Mouse (Mus musculus): Measurements from ENCODE around the gene Kcnk10. TPM values are rescaled to one million over a fixed set of nuclear protein-coding genes. Genes with fewer than 3 reads are reported as not detected.

Gene Kcnk10
- total and polyA plus RNA-seq, 3 experiments: 2.4 to 7.5 (median 3.8) TPM

GRCm38 (mm10) chr12:98548141-98548540, 30.0 kb downstream of the Kcnk10 start:
- peaks cover 0 to 5% of the 10 kb centered on the region in 2 experiments; a peak in 1 of 4 replicates for H3K4me1 ChIP-seq (ENCODE audit: control insufficient read depth in 1 of 2, insufficient read depth in 2 of 2)
- H3K4me3 ChIP-seq (replicated peaks in 1 of 3; ENCODE audit: low read depth in 2 of 3, low read length in 2 of 3, poor library complexity in 1 of 3): no peak overlapping the region
- H3K27ac ChIP-seq (ENCODE audit: insufficient read depth, low read depth): no peak overlapping the region
- peaks cover 0 to 4% of the 10 kb centered on the region in 2 experiments for H3K36me3 ChIP-seq (replicated peaks in 1 of 2; ENCODE audit: control insufficient read depth in 1 of 2, insufficient read depth in 1 of 2, low read length in 1 of 2)
- in situ Hi-C loops (cut with MboI; ENCODE audit: low pct_ligation_motif_present, low pct_unique_long_range_greater_than_20kb, low sequenced_read_pairs): no loop called here
- H3K4me2 ChIP-seq (ENCODE audit: insufficient read depth, low read depth, poor library complexity, severe bottlenecking): no peak overlapping the region
- DNase-seq (ENCODE audit: extremely low read depth): no peak
- H3K79me2 ChIP-seq (replicated peaks; ENCODE audit: control insufficient read depth, extremely low read depth, insufficient read depth, poor library complexity, severe bottlenecking): no peaks in the 10 kb centered on the region
- no peak overlapping the region for H3K9ac ChIP-seq (ENCODE audit: insufficient read depth, low read depth)
- TF ChIP-seq ZKSCAN1 (IDR thresholded peaks at IDR 0.05; ENCODE audit: borderline replicate concordance, low read depth, low read length): no peak
- no peak for TF ChIP-seq RCOR1 (conservative IDR thresholded peaks at IDR 0.05; ENCODE audit: low read depth, low read length)
- no peak for TF ChIP-seq ZNF384 (IDR thresholded peaks at IDR 0.05; ENCODE audit: low read depth, low read length)
- TF ChIP-seq MAX (IDR thresholded peaks at IDR 0.05; ENCODE audit: low read length): no peak
- TF ChIP-seq CHD2 (IDR thresholded peaks at IDR 0.05; ENCODE audit: low read length): no peak
- no peak for TF ChIP-seq MYC (IDR thresholded peaks at IDR 0.05; ENCODE audit: low read depth, low read length)
- no peak for TF ChIP-seq POLR2A (IDR thresholded peaks at IDR 0.05; ENCODE audit: low read depth, low read length)
- no peak for TF ChIP-seq E2F4 (IDR thresholded peaks at IDR 0.05; ENCODE audit: insufficient replicate concordance, low read depth, low read length)
- no peak for TF ChIP-seq USF2 (conservative IDR thresholded peaks at IDR 0.05; ENCODE audit: low read depth, low read length)
- no peak for TF ChIP-seq SIN3A (IDR thresholded peaks at IDR 0.05; ENCODE audit: low read length)
- no peak for TF ChIP-seq POLR2AphosphoS2 (IDR thresholded peaks at IDR 0.05; ENCODE audit: low read depth, low read length)
- no peak for TF ChIP-seq PAX5 (IDR thresholded peaks at IDR 0.05; ENCODE audit: low read length)
- TF ChIP-seq CHD1 (IDR thresholded peaks at IDR 0.05; ENCODE audit: low read depth, low read length): no peak
- no peak for TF ChIP-seq NELFE (IDR thresholded peaks at IDR 0.05; ENCODE audit: low read depth, low read length)
- TF ChIP-seq GABPA (IDR thresholded peaks at IDR 0.05; ENCODE audit: insufficient replicate concordance, low read depth, low read length): no peak
- no peaks in the 10 kb centered on the region for H3K27me3 ChIP-seq (replicated peaks)
- dilution Hi-C loops (cut with MboI; ENCODE audit: extremely low pct_ligation_motif_present, extremely low pct_unique_long_range_greater_than_20kb, low sequenced_read_pairs): no loop called here
- no peaks in the 10 kb centered on the region for H3K9me3 ChIP-seq (replicated peaks; ENCODE audit: low read length)

- dilution Hi-C loops (cut with MboI; ENCODE audit: extremely low pct_ligation_motif_present, extremely low pct_unique_long_range_greater_than_20kb, low sequenced_read_pairs): no loop called here
- TF ChIP-seq JUND (conservative IDR thresholded peaks at IDR 0.05; ENCODE audit: low read depth, low read length) (no peak), KAT2A (IDR thresholded peaks at IDR 0.05; ENCODE audit: insufficient replicate concordance, low read length) (no peak), MYC (IDR thresholded peaks at IDR 0.05; ENCODE audit: low read depth, low read length) (no peak), MAZ (IDR thresholded peaks at IDR 0.05; ENCODE audit: low read depth, low read length) (no peak), TBP (conservative IDR thresholded peaks at IDR 0.05; ENCODE audit: low read depth, low read length) (no peak), MXI1 (IDR thresholded peaks at IDR 0.05; ENCODE audit: low read depth, low read length) (no peak), JUN (IDR thresholded peaks at IDR 0.05; ENCODE audit: insufficient read depth, low read depth, low read length) (no peak), NELFE (IDR thresholded peaks at IDR 0.05; ENCODE audit: low read depth, low read length) (no peak), SIN3A (IDR thresholded peaks at IDR 0.05; ENCODE audit: low read length) (no peak), EP300 (IDR thresholded peaks at IDR 0.05; ENCODE audit: low read length) (no peak), ZKSCAN1 (IDR thresholded peaks at IDR 0.05; ENCODE audit: borderline replicate concordance, low read depth, low read length) (no peak), MAFK (IDR thresholded peaks at IDR 0.05; ENCODE audit: insufficient replicate concordance, low read length) (no peak), CHD1 (IDR thresholded peaks at IDR 0.05; ENCODE audit: low read depth, low read length) (no peak), POLR2AphosphoS2 (IDR thresholded peaks at IDR 0.05; ENCODE audit: low read depth, low read length) (no peak), RAD21 (IDR thresholded peaks at IDR 0.05; ENCODE audit: low read depth, low read length) (no peak)
- DNase-seq (ENCODE audit: extremely low read depth): no peak
- in situ Hi-C loops (cut with MboI; ENCODE audit: low pct_ligation_motif_present, low pct_unique_long_range_greater_than_20kb, low sequenced_read_pairs): no loop called here
- H3K4me1 ChIP-seq (ENCODE audit: control insufficient read depth in 1 of 2, insufficient read depth in 2 of 2): peaks cover 0 to 5% of the 10 kb centered on the region in 2 experiments; a peak in 1 of 4 replicates
- H3K9me3 ChIP-seq (replicated peaks; ENCODE audit: low read length): no peaks in the 10 kb centered on the region
- no peaks in the 10 kb centered on the region for H3K79me2 ChIP-seq (replicated peaks; ENCODE audit: control insufficient read depth, extremely low read depth, insufficient read depth, poor library complexity, severe bottlenecking)
- no peak overlapping the region for H3K9ac ChIP-seq (ENCODE audit: insufficient read depth, low read depth)
- H3K4me2 ChIP-seq (ENCODE audit: insufficient read depth, low read depth, poor library complexity, severe bottlenecking): no peak overlapping the region
- H3K27ac ChIP-seq (ENCODE audit: insufficient read depth, low read depth): no peak overlapping the region
- H3K4me3 ChIP-seq (replicated peaks in 1 of 3; ENCODE audit: low read depth in 2 of 3, low read length in 2 of 3, poor library complexity in 1 of 3): no peak overlapping the region
- H3K27me3 ChIP-seq (replicated peaks): no peaks in the 10 kb centered on the region
- peaks cover 0 to 2% of the 10 kb centered on the region in 2 experiments for H3K36me3 ChIP-seq (replicated peaks in 1 of 2; ENCODE audit: control insufficient read depth in 1 of 2, insufficient read depth in 1 of 2, low read length in 1 of 2)
Observed at GRCm38 (mm10) chr12:98545875-98546274, 32.2 kb downstream of the Kcnk10 start.

Data from CH12.LX (cell line).